Mouse (Mus musculus) heart, adult 2 months (tissue): ENCODE measurements around the gene Psma4.

Experiments used
- CTCF ChIP-seq: fragments of 200-600 bp; IDR thresholded peaks from 2 replicates; pipeline ENCODE4 v1.8.1; 2022; ENCODE audit warnings: antibody characterized with exemption, mild to moderate bottlenecking, moderate library complexity
- EP300 ChIP-seq: fragments of 200-500 bp; IDR thresholded peaks from 2 replicates; pipeline ENCODE4 v1.6.1; 2011; ENCODE audit warnings: low read depth, low read length, control low read depth; ENCODE audit not compliant: insufficient read depth
- POLR2A ChIP-seq: fragments of 200-500 bp; IDR thresholded peaks from 2 replicates; pipeline ENCODE4 v1.6.1; 2011; ENCODE audit warnings: mild to moderate bottlenecking, low read depth, low read length, control low read depth; ENCODE audit not compliant: insufficient read depth

DNA sequence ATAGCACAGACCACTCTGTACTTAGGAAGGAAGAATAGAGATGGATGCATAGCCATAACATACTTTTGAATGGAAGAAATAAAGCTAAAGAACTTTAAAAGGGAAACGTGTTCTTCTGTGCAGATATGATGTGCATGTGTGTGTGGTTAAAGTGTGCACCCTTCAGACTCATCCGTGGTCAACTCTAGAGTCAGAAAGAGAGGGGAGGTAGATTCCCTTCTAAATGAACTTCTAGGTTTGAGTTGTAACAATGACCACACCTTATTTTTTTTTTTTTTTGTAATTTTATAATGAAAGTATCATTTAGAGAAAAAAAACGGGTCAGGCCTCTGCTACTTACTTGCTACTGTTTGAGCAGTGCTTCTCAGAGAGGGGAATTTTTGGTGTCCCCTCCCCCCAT lies 39.8 kb downstream of the Psma4 start:
- TF ChIP-seq EP300 (no peak), POLR2A (no peak), CTCF (no peak)
